Mouse (Mus musculus): ENCODE data around the gene Dnaaf1.
A peak's percentile ranks its signal among the peaks of the same experiment; 100 is the strongest.

The Dnaaf1 gene

DNA sequence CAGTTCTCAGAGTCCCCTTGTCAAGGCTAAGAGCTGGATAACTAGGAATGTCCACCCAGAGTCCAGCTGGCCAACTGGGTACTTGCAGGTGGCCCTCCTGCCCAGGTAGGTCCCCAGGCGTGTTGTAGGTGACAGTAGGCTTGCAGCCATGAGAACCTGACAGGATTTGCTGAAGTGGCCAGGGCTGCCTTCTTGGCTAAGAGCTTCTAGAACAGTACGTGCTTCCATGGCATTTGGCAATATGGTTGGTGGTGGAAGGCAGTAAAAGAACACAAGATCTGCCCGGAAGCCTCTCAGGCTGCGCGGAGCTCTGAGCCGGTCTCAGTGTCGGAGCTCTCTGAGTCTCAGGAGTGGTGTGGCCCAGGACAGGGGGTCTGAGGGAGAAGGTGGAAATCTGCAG, 49.9 kb downstream of the Dnaaf1 start:
- DNase-seq = no peak

DNA sequence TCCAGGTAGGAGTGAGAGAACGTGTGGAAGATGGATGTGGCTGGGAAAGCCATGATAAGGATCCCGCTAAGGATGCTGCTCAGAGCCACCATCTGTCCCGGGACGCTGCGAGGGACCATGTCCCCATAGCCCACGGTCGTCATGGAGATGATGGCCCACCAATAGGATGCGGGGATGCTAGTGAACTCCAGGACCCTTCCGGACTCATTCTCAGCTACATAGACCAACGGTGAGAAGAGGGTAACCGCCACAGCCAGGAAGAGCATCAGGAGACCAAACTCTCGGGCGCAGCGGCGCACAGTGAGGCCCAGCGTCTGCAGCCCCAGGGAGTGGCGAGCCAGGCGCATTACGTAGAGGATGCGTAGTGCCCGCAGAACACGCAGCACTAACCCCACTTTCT, 50.8 kb downstream of the Dnaaf1 start:
- DNase-seq = no peak

DNA sequence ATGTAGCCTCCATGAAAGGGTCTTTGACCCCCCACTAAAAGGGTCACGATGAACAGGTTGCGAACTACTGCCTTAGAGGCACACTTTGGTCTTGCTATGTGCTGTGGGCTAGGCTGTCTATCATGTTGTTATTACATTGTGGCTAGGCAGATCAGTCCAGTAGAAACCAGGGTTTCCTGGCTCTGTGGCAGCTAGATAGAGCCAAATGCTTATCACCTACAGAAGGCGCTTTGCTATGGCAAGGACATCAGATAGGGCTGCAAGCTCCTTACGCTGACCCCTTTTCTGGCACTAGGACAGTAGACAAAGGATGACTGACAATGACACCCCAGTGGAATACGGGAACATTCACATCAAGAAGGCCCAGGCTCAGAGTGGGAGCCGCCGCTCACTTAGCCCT, 52.2 kb downstream of the Dnaaf1 start:
- no peak for DNase-seq

DNA sequence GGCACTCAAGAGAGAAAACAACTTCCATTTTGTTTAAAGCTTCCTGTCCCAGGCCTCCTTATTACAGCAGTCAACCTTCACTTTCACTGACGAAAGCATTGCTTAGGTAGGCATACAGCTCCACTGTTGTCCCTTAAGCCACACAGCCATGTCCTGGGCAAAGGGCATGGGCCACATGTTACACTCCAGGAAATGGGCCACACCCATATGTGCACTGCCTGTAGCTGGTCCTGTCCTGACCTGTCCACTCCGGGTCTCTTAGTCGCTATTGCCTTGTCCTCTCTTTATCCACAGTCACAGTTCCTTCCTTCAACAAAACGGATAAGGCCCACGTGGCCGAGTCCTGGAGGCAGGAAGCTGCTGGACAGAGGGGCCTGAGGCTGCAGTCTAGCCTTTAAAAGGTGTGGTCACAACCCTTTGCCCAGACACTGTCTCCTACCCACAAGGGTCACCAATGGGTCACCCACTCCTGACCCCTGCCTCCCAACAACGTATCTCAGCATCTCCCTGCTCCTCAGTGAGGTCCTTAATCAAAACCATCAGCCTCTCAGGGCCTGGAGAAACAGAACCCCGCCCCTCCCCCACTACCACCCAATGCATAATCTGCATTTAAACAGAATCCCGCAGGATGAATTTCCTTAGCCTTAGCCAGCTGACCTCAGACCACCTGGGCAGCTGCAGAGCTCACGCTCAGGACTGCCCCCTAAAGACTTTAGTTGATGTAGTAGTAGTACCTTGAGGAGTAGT, 52.8 kb downstream of the Dnaaf1 start:
- no peak for DNase-seq

DNA sequence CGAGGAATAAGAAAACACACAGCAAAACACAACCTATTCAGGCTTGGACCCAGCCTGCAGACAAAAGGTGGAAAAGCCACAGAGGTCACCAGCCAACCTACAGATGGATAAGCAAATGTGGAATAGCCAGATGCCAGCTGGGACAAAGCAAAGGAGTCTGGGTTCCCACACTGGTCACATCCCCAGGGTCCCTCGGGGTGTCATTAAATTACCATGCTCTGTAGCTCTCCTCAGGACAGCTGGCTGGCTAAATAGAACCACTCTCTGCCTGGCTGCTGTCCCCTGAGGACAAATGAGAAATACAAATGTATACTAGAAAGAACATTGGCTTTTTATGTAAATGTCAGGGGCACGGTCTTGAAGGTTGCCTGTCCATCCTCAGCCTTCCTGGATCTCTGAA, 55.8 kb downstream of the Dnaaf1 start:
- DNase-seq = no peak

DNA sequence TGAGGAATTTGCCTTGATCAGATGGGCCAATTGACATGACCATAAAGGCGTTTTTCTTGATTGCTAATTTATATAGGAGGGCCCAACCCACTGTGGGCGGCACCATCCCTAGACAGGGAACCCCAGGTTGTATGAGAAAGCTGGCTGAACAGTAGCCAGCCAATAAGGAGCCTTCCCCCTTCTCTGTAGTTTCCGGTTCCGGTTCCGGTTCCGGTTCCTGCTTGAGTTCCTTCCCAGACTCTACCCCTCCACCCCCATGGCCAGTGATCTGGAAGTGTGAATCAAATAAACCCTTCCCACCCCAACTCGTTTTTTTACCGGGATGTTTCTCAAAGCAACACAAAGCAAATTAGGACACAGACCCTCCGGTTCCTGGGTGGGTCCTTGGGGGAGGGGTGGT, 57.2 kb downstream of the Dnaaf1 start:
- no peak for DNase-seq

DNA sequence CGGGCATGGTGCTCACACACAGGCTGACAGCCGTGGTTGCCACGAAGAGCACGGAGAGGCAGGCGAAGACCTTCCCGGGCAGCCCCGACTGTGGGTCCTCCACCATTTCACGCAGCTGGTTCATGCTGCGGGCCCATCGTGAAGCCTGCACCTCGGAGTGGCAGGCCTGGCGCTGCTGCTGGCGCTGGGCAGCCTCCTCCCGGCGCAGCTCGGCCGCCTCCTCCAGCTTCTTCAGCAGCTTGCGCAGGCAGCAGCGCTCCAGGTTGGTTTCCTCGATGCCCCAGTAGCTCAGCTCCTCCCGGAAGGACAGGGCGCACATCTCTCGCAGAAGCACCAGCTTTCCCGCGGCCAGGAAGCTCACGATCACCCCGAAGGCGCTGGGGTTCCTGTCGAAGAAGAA, 57.9 kb downstream of the Dnaaf1 start:
- no peak for DNase-seq

DNA sequence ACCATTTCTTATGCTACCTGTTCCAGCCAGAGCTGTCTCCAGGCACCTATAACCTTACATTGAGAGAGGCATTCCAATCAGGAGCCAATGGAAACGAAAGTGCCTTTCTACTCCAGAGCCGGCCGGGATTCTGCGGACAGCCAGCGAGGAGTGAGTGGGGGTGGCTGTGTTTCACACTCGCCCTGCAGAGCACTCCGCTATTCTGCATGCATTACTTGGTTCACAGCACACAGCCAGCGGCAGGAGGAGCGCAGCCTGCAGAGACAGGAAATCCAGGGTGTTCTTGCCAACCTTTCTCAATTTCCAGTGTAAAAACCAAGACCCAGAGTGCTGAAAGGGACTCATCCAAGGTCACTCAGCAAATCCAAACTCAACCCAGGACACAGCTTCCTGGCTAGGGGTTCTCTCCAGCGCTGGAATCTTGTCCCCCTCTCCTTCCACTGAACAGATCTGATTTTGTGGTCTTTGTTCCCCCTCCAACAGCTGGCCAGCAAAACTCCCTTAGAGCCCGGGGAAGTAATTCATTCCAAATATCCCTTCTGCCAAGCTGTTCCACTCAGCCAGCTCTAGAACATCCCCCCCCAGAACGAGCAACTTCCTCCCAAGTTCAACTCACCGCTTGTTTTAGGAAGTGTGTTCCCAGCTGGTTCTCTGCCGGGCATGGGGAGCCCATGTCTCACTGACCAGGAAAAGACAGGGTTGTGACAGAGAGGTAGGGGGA, 59.7 kb downstream of the Dnaaf1 start:
- no peak for DNase-seq

DNA sequence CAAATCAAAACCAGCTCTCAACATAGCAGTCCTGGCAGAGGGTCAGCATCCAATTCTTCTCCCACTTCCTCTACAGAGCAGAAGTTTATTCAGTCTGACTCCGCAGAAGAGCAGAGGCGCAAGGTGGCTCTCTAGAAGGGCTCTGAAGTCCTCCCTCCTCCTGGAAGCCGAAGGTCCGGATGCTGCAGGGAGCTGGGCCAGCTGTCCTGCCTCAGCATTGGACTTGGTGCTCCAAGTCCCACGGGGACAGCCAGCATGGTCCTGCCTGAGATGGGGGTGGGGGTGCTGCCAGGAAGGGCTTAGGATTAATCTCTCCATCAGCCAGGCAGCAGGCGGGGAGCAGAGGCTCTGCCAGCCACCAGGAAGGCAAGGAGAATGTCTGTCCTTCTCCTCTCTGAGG, 60.3 kb downstream of the Dnaaf1 start, which contains the start of gene Kcng4:
TSS of gene Kcng4 (minus strand) at position 303 of the 400 bp plus-strand sequence.
- DNase-seq = peak in 1 of 2 experiments; percentile 9

DNA sequence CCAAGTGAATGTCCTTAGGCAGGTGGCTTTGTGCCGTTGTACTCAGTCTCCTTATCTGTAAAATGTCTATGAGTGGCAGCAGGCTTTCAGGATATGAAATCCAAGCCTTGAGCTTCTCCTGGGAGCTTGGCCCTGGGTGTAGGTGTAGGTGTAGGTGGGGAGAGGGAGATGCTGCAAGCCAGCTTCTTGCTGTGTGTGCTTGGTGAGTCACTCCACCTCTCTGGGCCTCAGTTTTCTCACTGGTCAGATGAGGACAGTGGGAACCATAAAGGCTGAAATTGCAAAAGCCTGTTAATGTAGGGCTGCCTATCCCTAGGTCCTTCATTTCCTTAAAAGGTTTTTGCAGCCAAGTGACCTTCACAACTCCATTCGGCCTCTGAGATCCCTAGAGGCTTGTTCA, 60.9 kb downstream of the Dnaaf1 start:
- DNase-seq = no peak

DNA sequence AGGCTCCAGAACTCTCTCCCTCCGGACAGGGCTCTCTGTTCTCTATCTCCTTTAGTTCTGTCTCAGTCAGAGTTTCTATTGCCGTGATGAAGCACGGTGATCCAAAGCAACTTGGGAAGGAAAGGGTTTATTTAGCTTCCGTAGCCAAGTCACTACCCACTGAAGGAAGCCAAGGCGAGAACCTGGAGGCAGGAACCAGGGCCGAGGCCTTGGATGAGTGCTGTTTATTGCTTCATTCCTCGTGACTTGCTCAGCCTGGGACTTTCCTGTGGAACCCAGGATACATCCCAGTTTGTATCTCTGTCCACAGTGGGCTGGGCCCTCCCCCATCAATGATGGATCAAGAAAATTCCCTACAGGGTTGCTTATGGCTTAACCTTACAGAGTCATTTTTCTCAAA, 61.7 kb downstream of the Dnaaf1 start:
- DNase-seq = no peak

DNA sequence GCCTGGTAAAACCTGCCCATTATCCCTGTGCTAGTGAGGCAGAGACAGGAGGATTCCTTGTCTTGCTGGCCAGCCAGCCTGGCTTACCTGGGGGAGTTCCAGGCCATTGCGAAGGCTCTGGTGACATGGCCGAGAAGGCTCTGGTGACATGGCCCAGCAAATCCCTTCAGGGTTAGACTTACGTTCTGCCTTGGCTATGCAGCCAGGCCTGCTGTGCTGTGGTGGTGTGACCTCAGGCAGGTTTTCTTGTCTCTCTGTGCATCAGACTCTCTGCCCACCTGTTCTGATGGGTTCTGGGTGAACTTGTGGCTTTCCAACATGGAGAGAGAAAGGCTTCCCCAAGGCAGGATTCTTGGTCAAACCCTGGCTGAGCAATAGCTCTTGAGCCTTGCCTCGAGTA, 62.3 kb downstream of the Dnaaf1 start:
- DNase-seq = no peak

DNA sequence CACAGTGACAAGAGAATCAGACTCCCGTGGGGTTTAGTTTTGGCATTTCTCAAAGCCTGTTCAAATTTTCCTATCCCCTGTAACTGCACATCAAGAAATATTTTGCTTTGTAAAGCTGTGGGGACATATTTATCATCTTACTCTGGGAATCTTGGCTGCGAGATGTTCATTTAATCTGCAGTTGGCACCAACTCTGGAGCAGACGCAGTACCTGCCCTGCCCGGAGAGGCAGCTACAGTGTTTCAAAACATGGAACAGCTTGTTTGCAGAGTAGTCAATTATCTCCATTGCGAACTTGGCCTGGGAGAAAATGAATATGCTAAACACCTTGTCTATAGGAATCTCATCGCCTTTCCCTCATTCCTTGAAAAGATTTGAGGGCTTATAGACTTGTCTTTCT, 63.2 kb downstream of the Dnaaf1 start:
- no peak for DNase-seq

DNA sequence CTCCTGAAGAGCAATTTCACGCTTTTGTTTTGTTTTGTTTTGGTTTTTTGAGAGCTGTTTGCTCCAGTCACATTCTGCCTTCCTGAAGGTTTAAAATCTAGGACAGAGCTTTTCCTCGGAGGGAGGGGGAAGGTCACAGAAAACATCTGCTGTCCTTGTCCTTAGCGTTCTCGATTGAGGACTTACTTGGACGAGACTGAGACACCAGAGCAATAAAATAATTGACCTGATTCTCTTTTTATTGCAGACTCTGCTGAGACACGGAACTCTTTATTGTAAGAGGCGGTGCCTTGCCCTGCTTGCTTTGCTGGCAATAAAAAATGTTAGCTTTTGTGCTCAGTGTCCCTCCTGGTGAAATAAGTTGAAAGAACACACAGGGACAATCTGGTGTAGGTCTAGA, 64.8 kb downstream of the Dnaaf1 start:
- DNase-seq = peak in 1 of 2 experiments; percentile 17

DNA sequence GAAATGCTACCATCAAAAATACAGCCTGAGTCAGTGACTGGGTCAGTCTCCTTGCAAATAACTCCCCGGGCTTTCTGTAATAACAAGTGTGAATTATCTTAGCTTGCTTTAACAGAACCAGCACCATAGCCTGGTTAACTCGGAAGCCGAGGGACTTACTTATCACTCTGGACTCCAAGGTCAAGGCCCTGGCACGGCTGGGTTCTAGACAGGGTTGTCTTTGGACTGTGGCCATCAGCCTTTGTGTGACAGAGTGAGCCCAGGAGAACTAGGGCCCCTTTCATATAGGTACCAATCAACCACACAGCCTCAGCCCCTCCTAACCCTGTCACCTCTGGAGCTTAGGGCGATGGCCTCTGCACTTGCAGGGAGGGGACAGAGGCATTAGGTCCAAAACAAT, 66.0 kb downstream of the Dnaaf1 start:
- no peak for DNase-seq

DNA sequence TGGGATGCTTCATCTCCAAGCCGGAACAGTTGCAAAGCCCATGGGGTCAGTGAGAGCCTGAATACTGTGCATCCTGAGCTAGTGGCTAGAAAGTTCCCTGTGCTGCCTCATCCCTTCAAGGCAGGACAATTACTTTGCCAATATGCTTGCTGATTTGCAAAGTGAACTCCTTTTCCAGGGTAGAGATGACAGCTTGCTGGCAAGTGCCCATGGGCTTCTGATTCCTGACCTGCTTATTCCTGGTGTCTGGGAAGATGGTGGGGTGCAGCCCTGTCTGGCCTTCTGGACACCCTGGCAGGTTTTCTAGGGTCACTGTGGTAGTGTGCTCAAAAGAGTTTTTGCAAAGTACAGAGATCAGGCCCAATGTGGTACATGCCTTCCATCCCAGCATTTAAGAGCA, 67.9 kb downstream of the Dnaaf1 start:
- DNase-seq = peak; percentile 15 to 32

DNA sequence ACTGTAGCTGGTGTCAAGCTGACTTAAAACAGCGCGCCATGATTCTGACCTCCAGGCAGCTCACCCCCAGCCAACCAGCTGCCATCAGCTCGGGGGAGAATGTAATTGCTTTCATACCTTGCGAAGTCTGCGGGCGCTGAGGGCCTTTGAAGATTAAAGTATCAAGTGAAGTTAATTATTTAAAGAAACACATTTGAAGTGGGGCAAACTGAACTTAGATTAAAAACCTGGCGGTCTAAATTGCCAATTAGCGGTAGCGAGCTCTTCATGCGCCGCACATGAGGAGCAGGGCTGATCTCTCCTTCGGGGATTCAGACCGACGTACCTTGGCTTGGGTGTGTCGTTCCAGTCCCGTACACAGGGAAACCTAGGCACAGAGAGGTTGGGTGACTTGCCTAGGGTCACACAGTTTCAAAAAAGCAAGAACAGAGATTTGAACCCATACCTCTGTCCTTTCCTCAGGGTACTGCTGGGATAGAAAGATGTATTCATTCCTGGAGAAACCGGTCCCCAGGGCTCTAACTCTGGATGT, 69.5 kb downstream of the Dnaaf1 start:
- no peak for DNase-seq

DNA sequence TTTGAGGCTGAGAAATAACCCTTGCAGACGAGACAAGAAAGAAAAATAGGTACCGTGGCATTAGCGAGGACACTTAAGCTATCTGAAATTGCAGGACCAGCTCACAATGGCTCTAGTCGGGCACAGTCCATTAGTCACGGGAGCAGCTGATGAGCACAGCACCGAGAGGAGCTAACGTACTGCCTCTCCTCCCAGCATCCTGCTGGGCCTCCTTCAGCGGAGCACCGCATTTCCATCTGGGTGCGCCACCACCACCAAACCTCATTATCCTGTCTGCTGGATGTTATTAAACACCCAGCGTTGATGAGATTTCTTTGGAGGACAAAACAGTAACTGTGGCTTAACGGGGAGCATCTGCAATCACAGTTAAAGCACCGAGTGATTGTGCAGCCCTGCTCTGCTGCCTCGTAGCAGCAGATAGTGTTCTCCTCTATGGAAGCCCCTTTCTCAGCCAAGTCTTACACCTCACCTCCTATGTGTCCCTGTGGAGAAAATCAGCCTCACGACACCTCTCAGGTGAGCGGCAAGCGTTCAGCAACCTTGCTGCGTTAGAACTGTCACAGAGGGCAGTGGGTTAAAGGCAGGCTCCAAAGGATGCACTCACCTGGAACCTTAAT, 70.1 kb downstream of the Dnaaf1 start:
- no peak for DNase-seq

DNA sequence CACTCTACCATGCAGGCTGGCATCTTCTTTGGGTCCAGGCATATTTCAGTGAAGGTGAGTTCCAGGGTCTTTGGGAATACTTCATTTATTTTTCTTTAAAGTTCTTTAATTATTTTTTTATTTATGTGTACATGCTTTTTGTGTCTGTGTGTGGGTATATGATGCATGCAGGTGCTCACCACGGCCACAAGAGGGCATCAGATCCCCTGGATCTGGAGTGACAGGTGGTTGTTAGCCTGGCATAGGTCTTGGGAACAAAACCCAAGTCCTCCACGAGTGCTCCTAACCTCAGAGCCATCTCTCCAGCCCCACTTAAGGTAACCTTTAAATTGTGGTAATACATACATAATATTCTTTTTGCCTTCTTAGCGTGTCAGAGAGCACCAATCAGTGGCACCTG, 71.2 kb downstream of the Dnaaf1 start:
- DNase-seq = no peak

DNA sequence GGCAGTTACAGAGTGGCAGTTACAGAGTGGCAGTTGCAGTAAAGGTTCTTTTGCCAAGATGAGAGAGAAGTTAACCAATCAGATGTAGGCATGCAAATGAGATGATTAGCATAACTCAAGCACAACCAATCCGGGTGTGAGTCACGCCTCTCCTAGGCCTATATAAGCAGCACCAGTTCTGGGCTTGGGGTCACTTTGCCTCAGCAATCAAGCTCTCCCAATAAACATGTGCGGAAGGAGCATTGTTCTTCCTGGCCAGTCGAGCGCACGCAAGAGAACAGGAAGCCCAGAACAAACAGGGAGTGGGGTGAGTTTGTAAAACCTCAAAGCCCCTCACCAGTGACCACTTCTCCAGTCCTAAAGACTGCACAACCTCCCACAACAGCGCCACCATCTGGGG, 71.8 kb downstream of the Dnaaf1 start:
- no peak for DNase-seq

Measured in cerebellum, adult 18-20 months (tissue).